Mouse (Mus musculus) lung, adult 2 months (tissue): ENCODE measurements around the gene Fbxl12.

Source experiments
- CTCF ChIP-seq: fragments of 200-500 bp; IDR thresholded peaks from 2 replicates; pipeline ENCODE4 v1.5.1; 2011; ENCODE audit warnings: mild to moderate bottlenecking, low read length, control low read depth; ENCODE audit not compliant: insufficient read depth
- POLR2A ChIP-seq: fragments of 200-500 bp; IDR thresholded peaks from 2 replicates; pipeline ENCODE4 v1.6.1; 2011; ENCODE audit warnings: low read depth, mild to moderate bottlenecking, control low read depth, low read length, borderline replicate concordance; ENCODE audit errors: extremely low read depth

DNA sequence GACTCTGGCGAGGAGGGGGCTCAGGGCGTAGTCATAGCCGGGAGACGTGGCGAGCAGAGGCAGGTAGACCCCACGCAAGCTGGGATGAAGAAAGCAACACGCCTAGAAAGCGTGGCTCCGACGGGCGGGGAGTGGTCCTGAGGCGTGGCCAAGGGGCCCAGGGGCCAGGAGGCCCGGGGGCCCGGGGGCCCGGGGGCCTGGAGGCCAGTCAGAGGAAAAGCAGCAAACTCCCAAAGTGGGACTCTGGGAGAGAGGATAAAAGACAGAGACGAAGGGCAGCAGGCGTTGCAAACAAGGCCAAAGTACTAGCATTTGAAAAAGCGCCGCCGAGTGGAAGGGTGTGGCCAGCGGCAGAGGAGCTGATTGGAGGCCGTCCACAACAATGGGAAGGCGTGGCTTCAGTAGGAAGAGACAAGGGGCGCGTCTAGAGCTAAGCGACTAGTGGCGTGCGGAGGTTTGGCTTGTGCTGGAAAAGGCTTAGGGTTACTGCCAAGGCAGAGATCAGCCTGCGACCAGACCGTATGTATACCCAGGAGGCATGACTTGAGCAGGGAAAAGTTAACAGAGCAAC is 1.6 kb downstream of the Fbxl12 start:
- peak; percentile 55; the same call in 1 of the 2 replicates for TF ChIP-seq POLR2A
- TF ChIP-seq CTCF: no peak
